Mouse (Mus musculus): ENCODE results near the gene Tmem175.
"Not testable (repeated sequence)": the region's sequence is repeated elsewhere in the genome, so short reads cannot be mapped to it uniquely, and the experiment has no call there.

Gene Tmem175

GRCm38 (mm10) chr5:108629634-108630483 is at the start of gene Tmem175, which contains the start of gene Gak:
Gene Tmem175 (plus strand): TSS chr5:108629770.
Gene Gak (minus strand): TSS chr5:108629755.
- DNase-seq (ENCODE audit: low read depth, low spot score) = peak; percentile 95

DNA sequence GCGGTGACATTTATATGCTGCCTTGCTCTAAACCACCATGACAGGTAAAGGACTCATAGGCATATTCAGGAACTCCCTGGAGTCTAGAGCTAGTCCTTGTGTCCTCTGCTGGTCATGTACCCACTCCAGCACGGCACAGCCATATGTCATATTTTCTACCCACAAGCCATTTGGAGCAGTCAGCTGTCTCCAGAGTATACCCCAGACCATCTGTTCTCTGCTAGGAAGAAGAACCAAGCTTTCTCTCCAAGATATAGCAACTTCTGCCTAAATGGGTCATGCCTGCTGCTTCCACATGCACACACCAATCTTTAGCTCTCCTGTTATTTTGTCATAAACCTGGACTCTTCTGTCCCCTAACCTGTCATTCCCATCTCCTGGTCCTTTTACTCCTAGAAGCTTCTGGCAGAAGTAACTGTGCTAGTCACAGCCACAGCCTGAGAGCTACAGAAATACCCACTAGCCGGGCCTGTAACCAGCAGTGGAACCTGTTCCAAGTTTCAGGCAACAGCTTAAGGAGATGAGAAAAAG is 48.1 kb upstream of the Tmem175 start:
- no peak for DNase-seq (ENCODE audit: low read depth, low spot score)

DNA sequence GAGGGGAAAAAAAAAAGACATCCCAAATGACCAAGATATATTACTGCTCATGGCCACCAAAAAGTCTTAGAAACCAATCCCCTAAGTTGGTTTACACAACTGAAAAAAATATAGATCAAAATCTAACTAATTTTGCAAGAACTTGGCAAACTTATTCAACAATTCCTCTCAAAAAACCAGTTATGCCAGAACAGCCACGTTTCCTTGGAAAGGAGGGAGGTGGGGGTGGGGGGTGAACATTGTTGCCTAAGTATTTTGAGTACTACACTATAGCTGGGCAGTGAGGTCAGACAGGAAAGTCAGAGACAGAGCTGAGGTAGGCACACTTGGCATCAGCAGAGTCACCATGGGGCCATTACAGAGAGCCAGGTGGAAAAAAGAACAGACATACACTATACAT is 29.6 kb upstream of the Tmem175 start:
- DNase-seq (ENCODE audit: low read depth, low spot score) = no peak

GRCm38 (mm10) chr5:108602537-108602936 is 27.0 kb upstream of the Tmem175 start:
- no peak for DNase-seq (ENCODE audit: low read depth, low spot score)

DNA sequence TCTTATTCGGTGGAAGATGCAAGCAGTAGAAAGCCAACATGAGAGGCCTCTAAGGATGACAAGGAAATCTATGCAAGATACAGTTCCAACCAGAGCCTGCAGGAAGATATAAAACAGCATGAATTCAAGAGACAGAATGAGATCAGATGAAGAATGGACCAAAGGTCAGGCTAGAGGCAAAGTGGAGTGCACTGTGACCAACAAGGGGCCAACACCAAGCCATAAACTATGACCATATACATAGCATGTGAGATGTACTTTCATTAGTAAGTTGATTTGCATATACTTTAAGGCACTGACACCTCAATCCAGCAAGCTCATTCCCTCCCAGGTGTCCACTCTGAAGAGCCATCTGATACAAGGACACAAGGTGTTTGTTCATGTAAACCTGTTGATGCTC is 19.1 kb upstream of the Tmem175 start:
- no peak for DNase-seq (ENCODE audit: low read depth, low spot score)

DNA sequence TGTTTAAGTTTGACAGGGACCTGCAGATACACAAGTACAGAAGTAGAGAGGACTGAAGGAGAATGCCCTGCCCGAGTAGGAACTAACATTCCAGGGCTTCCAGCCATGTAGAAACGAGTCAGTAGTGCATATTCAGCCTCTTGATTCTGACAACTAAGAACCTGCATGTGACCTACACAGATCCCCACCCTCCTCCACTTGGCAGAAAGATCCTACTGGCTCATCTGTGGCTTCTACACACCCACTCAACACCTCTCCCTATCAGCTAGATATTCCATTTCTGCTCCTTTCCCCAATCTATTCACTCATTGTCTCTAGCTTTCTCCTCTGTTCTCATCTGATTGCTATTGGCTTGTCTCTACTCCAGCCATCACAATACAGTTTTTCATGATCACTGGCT is 7.7 kb upstream of the Tmem175 start:
- DNase-seq (ENCODE audit: low read depth, low spot score) = no peak

- DNase-seq (ENCODE audit: low read depth, low spot score) = no peak
Observed at GRCm38 (mm10) chr5:108626050-108626660, 3.4 kb upstream of the Tmem175 start.

DNA sequence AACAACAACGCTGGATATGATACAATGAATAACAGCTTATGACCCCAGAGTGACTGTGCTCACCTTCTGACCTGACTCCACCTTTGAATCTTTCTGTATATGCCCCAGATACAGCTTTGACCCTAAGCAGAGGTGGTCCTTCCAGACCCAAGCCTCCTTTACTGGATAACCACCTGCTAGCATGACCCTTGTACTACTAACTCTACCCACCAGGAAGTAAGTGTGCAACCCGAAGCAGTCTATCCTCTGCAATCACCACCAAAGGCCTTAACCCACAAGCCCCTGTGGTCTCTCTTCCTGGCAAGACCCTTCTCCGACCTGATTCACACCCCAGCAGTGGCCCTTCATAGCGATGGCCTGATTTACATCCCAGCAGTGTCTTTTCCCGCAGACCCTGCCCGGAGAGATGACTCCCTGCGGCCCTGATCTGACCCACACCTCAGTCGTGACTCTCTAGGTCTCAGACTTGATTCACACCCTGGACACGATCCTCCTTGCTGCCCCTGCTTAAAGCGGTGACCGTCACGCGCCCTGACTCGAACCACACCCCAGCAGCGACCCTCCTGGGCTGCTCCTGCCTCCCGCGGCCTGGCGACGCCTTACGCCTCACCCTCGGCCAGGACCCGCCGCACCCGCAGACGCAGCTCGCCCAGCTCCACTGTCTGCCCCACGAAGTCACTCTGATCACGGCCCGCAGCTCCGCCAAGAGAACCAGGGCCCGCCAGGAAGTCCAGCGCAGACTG is 508 bp upstream of the Tmem175 start:
- DNase-seq (ENCODE audit: low read depth, low spot score) = peak; percentile 44

DNA sequence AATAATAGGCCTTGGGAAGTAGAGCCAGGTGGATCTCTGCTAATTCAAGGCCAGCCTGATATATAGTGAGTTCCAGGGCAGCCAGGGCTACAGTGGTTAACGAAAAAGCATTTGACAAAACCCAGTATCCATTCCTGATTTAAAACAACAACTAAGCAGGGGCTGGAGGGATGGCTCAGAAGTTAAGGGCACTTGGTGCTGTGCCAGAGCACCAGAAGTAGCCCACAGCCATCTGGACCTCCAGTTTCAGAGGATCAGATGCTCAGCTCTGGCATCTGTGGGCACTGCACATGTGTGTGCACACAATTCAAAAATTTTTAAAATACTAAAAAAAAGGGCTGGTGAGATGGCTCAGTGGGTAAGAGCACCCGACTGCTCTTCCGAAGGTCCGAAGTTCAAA is 4.1 kb downstream of the Tmem175 start:
- DNase-seq (ENCODE audit: low read depth, low spot score) = no peak

- not testable (repeated sequence) for DNase-seq (ENCODE audit: low read depth, low spot score)
Observed at GRCm38 (mm10) chr5:108634088-108634487, 4.5 kb downstream of the Tmem175 start.

- DNase-seq (ENCODE audit: low read depth, low spot score) = no peak
Observed at GRCm38 (mm10) chr5:108636172-108636571, 6.6 kb downstream of the Tmem175 start.

DNA sequence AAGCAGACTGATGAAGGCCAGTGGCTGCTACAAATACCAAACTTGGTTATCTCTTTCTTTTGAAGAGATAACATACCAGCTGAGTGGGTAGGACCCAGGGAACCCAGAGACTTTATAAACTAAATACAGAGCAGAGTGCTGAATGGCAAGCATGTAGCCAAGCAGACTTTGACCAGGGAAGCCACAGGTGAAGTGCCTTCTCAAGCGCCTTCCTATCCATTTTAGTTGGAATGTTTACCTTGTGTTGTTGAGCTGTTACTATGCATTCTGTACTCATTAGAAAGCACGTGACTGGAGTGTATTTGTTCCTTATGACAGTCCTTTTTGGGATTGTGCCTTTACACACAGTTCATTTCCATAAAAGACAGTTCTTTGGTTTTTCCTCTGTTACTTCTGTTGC is 14.1 kb downstream of the Tmem175 start:
- DNase-seq (ENCODE audit: low read depth, low spot score) = no peak

GRCm38 (mm10) chr5:108645651-108646342 is 16.2 kb downstream of the Tmem175 start:
- no peak for DNase-seq (ENCODE audit: low read depth, low spot score)

GRCm38 (mm10) chr5:108646343-108646660 is 16.7 kb downstream of the Tmem175 start:
- no peak for DNase-seq (ENCODE audit: low read depth, low spot score)

DNA sequence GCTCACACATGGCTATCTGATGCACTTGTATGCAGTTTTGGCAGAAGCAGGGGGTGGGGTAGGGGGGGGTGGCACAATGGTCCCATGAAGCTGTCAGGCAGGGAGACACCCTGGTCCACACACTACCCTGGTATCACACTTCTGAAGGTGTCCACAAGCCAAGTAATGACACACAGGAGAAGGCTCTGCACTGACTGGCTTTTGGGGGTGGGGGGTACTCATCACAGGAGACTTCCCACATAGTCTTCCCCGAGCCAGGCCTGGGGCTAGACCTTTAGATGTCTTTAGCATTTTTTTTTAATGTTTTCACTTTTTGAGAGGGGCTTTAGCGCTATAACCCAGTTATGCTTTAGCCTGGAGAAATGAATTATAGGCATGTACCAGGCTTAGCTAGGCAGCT is 17.7 kb downstream of the Tmem175 start:
- DNase-seq (ENCODE audit: low read depth, low spot score) = no peak

- no peak for DNase-seq (ENCODE audit: low read depth, low spot score)
Observed at GRCm38 (mm10) chr5:108647820-108648465, 18.4 kb downstream of the Tmem175 start.

DNA sequence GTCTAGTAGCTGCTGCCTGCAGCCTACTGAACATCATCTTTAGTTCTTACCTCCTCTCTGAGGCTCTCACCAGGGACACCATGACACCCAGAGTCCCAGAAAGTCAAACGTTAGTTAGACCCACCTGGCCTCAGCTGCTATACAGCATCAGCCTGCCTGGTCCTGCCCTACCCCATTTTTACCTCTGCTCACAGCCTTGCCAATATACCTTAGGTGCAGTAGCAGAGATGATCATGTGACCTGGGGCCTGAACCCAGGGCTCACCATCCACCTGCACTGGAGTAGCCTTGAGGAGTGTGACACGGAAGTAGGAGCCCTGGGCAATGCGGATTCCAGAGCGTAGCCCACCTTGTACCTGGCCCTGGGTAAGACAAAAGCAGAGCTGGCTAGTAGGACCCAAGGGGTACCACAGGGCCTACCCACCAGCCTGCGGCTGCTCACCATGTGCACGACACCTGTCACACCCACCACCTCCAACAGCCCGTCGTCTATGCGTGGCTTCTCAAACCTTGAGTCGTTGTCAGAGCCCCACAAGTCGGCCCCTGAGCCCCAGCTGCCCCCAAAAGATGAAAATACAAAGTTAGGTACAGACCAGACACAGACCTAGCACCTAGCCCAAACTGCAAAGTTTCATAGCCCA is 19.5 kb downstream of the Tmem175 start:
- no peak for DNase-seq (ENCODE audit: low read depth, low spot score)

DNA sequence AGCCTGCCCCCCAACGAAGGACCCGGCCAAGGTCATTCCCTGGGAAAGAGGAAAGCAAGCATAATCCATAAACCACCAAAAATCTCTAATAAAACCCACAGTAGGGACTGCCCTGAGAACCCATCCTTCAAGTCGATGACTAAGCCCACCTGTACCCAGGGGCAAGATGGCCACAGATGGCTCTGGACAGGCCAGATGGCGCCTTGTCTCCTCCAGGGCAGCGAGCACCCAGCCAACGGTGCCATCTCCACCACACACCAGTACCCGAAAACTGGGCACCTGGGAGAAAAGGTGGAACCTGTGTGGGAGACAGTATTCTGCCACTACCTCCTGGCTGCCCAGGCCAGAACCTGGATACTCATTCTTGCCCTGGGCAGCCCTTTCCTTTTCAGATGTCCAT is 20.8 kb downstream of the Tmem175 start:
- no peak for DNase-seq (ENCODE audit: low read depth, low spot score)

DNA sequence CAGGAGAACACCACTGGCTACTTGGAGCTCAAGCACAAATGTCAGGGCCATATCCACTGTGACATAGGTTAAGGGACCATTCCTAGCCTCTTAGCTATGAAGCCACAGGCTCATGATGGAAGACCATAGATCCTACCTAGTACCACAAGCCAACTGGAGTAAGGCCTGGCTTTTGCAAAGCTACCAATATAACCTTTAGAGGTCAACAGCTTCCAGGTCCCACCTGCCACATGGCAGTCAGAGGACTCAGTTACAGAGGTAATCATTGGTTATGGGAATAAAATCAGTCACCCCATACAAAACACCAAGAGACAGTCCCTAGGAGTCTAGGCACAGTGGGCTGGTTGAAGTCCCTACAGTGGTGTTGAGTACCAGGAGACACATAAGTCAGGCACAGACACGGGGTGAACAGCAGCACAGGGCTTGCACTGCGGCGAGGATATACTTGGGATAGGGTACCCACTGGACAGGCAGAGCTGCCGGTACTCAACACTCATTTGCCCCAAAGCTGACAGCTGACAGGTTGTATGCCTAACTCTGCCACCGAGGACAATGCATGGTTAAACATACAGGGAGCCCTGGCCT is 21.7 kb downstream of the Tmem175 start:
- no peak for DNase-seq (ENCODE audit: low read depth, low spot score)

DNA sequence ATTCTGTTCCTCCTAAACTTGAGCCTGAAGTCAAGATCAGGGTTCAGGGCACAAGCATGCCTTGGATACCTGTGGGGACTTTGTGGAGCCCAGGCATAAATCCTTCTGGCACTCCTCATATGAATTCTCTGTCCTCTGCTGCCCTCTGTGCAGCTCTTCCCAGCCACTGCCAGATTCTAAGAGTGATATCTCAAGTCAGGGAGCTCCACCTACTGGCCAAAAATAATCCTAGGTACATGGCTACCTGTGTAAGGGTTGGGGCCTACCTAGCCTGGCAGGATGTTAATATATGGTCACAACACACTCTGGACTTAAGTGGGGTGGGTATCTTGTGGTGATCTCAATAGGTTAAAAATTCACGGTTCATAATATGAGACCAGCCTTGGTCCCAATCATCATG is 22.3 kb downstream of the Tmem175 start:
- peak; percentile 65 for DNase-seq (ENCODE audit: low read depth, low spot score)

Measured in R1 (cell line).